ENCODE assay signal across 12 mouse cellular contexts in the genomic region with DNA sequence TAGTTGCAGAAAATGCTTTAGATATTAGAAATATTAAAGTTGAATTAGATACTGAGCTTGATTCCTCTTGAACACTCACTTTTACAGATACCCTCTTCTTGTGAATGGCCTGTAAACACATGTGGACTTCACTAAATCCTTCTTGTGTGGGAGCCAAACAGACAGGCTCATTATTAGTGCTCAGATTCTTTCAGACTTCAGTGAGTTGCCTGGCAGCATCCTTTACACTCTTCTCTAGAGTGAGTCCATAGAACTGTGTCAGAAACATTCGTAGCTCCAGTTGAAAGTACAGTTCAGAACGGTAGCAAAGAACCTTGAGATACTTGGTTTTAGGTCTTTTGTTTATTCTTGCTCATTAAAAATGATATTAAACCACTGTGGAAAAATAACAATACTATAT.
A peak's percentile ranks its signal among the peaks of the same experiment; 100 is the strongest.
DNase-seq lines count a peak whose midpoint lies in the region; ATAC-seq lines count a peak whose summit lies in the region.
"Had no signal": no experiment of that assay in that cellular context is flagged by ENCODE, and none has a peak within 500 bp of the region (broad histone marks: within the 10 kb centered on the region; RNA-seq: fewer than 3 reads in every experiment).

No protein-coding gene starts in this region.

- H3K36me3 ChIP-seq in forebrain, embryonic 10.5 days (replicated peaks): no peaks in the 10 kb centered on the region
- no peaks in the 10 kb centered on the region for H3K36me3 ChIP-seq in forebrain, embryonic 13.5 days (ENCODE audit: poor library complexity, severe bottlenecking)
- H3K36me3 ChIP-seq in hindbrain, embryonic 11.5 days (ENCODE audit: control insufficient read depth, insufficient read depth, low read length): no peaks in the 10 kb centered on the region

- H3K9me3 ChIP-seq in forebrain, embryonic 10.5 days: no peaks in the 10 kb centered on the region
- H3K9me3 ChIP-seq in forebrain, embryonic 13.5 days (replicated peaks): no peaks in the 10 kb centered on the region
- H3K9me3 ChIP-seq in hindbrain, embryonic 11.5 days (ENCODE audit: control insufficient read depth, low read length): no peaks in the 10 kb centered on the region

- H3K4me3 ChIP-seq in forebrain, embryonic 10.5 days: peak overlapping the region; percentile 18
- no peak overlapping the region for H3K4me3 ChIP-seq in forebrain, embryonic 13.5 days
- no peak overlapping the region for H3K4me3 ChIP-seq in hindbrain, embryonic 11.5 days (ENCODE audit: low read depth, low read length)

- no peak for DNase-seq in forebrain, embryonic 10.5 days (ENCODE audit: extremely low spot score, low spot score)
- DNase-seq in embryo, embryonic 11 days: peak; percentile 54
- DNase-seq in hindbrain, embryonic 11.5 days (ENCODE audit: low spot score): peak; percentile 46
- peak; percentile 39 for DNase-seq in mesoderm, embryonic 11.5 days (ENCODE audit: low read depth, low spot score)
- DNase-seq in heart, postnatal 10 days: no peak
- no peak for DNase-seq in cerebellum, adult 9-10 months
- no peak for DNase-seq in thymus, postnatal 10 days (ENCODE audit: low spot score in 2 of 2)
- DNase-seq: cerebellum, postnatal 36 days; gastrocnemius, postnatal 36 days had no signal

- H3K9ac ChIP-seq in forebrain, embryonic 13.5 days: no peak overlapping the region
- H3K9ac ChIP-seq in hindbrain, embryonic 11.5 days (ENCODE audit: low read depth, low read length): no peak overlapping the region
- H3K9ac ChIP-seq: liver, embryonic 14.5 days had no signal

- ATAC-seq in forebrain, embryonic 13.5 days: no peak
- peak; percentile 57; the same call in 1 of the 2 replicates for ATAC-seq in hindbrain, embryonic 11.5 days (ENCODE audit: low FRiP score)
- ATAC-seq: intestine, postnatal 0 days had no signal

- H3K4me1 ChIP-seq in forebrain, embryonic 10.5 days: peaks cover 31% of the 10 kb centered on the region
- peaks cover 24% of the 10 kb centered on the region for H3K4me1 ChIP-seq in forebrain, embryonic 13.5 days
- peaks cover 2% of the 10 kb centered on the region; the same call in 1 of the 2 replicates for H3K4me1 ChIP-seq in hindbrain, embryonic 11.5 days (replicated peaks; ENCODE audit: control insufficient read depth, insufficient read depth, low read length)

- intact Hi-C loops in heart, postnatal 10 days (cut with DNase I): no loop called here

- peak overlapping the region; percentile 84 for H3K27ac ChIP-seq in forebrain, embryonic 10.5 days
- no peak overlapping the region for H3K27ac ChIP-seq in forebrain, embryonic 13.5 days
- H3K27ac ChIP-seq in hindbrain, embryonic 11.5 days (ENCODE audit: low read depth, low read length): no peak overlapping the region
- H3K27ac ChIP-seq: liver, embryonic 14.5 days had no signal

- 48% methylated on average over 2 of the region's 2 CpGs for WGBS in forebrain, embryonic 10.5 days
- WGBS in forebrain, embryonic 13.5 days: 8% methylated on average over 2 of the region's 2 CpGs
- WGBS in hindbrain, embryonic 11.5 days: 15% methylated on average over 2 of the region's 2 CpGs

- no peak overlapping the region for H3K4me2 ChIP-seq in forebrain, embryonic 13.5 days
- no peak overlapping the region for H3K4me2 ChIP-seq in hindbrain, embryonic 11.5 days (replicated peaks; ENCODE audit: low read depth, low read length)

- no peaks in the 10 kb centered on the region for H3K27me3 ChIP-seq in forebrain, embryonic 10.5 days (ENCODE audit: poor library complexity, severe bottlenecking)
- no peaks in the 10 kb centered on the region for H3K27me3 ChIP-seq in forebrain, embryonic 13.5 days
- no peaks in the 10 kb centered on the region for H3K27me3 ChIP-seq in hindbrain, embryonic 11.5 days (ENCODE audit: control insufficient read depth, insufficient read depth, low read length)

Comparison
In these comparisons a context has a peak if more than half of its experiments do, and no peak if none do; other contexts are left out.
1. DNase-seq: peak in embryo, embryonic 11 days (single experiment), hindbrain, embryonic 11.5 days (single experiment) and mesoderm, embryonic 11.5 days (single experiment); none in forebrain, embryonic 10.5 days (single experiment), heart, postnatal 10 days (0 of 2), cerebellum, adult 9-10 months (single experiment) and thymus, postnatal 10 days (0 of 2).